Mouse (Mus musculus) yolk sac, embryonic 10.5 days (tissue): Measurements from ENCODE around the gene Cysrt1.

ENCODE experiments used
- DNase-seq: peaks from one replicate; pipeline ENCODE4 v3.0.0-alpha.2; 2017; ENCODE audit warnings: low spot score

Cysrt1 gene

DNA sequence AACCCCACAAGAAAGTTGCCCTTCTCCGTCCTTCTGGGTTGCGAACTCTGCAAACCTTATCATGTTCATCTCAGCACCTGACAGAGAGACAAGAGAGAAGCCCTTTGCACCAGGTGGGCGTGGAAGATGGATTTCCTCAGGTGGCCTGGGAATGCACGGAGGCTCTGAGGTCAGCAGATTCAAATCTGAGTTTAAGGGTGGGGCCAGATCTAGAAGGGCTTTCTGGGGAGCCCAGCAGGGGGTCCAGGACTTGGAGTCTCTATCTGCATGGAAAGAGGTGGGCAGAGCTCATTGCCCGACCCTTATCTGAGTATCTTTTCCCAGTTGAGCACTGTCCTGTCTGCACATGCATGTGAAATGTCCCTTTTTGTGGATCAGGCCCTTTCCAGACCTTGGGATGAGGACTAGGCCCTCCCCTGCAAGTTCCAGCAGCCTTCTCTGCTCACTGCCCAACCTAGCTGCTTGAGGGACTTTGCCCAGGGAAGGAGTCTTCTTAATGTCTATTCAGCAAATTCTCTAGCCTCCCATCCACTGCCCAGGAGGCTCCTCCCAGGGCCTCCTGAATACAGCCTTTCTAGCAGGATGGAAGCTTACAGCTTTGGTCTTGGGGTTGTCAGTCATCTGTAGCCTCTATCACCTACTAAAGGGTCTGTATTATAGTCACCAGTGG is 7.6 kb downstream of the Cysrt1 start:
- peak; percentile 92 for DNase-seq

- DNase-seq = no peak
Measured at GRCm38 (mm10) chr2:25234050-25234449, 8.2 kb downstream of the Cysrt1 start, which contains the start of gene Slc34a3. Slc34a3 (minus strand) TSS chr2:25234364.

DNA sequence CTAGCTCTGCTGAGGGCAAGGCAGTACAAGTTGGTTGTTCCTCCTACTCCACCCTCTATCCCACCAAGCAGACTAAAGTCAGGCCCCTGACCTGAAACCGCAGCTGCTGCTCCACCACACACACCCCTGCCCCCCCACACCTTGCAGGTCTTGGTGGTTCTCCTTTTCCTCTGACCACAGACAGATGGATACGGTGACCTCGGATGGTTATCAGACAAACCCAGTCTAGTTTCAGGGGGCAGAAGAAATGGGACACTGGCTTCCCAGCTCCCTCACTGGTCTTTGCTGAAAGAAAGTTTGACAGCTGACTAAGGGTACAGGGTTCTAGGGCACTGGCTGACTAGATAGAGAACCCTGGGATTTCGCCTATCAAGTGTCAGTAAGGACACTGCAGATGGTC is 8.8 kb downstream of the Cysrt1 start:
- no peak for DNase-seq

- DNase-seq = no peak
Measured at GRCm38 (mm10) chr2:25231038-25231437, 11.2 kb downstream of the Cysrt1 start.

DNA sequence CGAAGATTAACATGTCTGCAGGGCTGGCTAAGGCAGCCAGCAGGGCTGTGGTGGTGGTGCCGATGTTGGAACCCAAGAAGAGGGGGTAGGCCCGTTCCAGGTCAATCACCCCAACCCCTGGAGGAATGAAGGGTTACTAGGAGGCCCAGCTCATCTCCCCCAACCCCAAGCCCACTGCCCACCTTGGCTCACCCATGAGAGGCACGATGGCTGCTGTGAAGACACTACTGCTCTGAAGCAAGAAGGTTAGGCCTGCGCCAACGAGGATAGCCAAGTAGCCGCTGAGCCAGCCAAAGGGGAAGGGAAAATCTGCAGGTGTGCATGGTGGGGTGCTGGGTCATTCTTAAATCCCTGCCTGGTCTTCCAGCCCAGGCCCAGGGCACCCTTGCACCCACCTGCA is 11.7 kb downstream of the Cysrt1 start:
- DNase-seq = no peak

DNA sequence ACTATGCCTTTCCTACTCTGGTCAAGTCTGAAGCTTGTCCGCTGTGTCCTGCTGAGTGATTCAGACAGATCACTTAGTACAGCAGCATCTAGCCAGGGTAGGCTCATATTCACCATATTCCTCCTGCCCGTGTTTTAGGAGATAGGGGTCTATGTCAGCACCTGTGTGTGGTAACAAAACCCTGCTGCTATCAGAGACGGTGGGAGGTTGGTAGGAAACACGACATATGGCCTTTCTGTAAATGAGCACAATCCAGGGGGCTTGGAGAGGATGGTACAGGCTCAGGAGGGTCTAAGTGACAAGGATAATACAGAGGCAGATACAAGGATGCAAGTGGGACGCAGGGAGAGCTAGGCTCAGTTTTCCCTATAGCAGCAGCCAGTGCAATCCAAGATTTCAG is 12.7 kb downstream of the Cysrt1 start:
- no peak for DNase-seq

DNA sequence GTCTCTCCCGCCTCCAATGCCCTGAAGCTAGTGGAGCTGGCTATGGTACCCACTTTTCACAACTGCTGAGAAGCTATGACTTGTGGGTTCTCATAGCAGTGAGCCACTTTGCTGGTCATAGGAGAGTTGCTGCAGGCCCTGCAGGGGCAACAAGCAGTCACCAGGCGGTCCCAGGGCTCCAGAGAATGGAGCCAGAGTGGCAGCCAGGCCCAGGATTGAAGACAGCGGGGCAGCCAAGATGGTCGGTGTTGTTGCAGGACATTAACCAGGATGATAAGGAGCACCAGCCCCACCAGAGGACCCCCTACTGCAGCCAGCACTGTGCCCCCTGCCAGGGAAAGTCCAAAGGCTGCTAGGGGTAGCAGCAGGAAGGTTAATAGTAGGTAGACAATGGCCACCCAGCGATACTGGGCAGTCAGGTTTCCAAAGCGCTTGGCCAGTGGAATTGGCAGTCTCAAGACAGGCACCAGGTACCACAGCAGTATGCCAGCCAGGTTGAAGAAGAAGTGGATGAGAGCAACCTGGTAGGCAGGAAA is 13.2 kb downstream of the Cysrt1 start:
- DNase-seq = no peak

GRCm38 (mm10) chr2:25228431-25228889 is 13.8 kb downstream of the Cysrt1 start:
- DNase-seq = peak; percentile 88

DNA sequence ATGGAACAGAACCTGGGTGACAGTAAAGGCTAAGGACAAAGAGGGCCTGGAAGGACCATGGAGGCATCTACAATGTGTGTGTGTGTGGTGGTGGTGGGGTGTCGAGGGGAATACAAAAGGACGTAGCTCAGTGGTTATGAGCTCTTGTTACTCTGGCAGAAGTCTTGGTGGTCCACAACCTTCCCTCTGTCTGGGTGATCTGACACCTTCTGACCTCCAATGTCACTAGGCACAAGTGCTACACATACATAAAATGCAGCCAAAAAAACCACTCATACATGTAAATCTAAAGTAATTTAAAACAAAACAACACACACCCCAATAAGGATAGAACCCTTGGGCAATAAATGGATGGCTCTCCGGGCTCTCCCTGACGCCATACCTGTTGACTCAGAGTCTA is 14.8 kb downstream of the Cysrt1 start:
- no peak for DNase-seq

DNA sequence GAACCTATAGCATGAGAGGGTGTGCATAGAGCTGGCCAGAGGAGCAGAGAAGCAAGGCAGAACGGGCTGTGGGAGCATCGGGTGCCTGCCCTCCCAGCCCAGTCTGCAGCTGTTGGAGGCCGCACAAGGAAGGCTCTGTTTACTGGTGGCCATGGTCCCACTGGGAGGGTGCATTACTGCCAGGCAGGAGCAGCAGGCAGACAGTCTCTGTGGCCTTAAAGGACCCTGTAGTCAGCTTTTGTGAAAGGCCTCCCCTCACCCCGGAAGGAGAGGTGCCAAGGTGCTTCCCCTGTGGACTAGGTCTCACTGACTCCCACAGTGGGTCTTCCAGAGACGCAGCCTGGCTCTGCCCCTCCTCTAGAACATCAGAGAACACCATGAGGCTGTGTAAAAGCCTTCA is 15.4 kb downstream of the Cysrt1 start:
- no peak for DNase-seq

DNA sequence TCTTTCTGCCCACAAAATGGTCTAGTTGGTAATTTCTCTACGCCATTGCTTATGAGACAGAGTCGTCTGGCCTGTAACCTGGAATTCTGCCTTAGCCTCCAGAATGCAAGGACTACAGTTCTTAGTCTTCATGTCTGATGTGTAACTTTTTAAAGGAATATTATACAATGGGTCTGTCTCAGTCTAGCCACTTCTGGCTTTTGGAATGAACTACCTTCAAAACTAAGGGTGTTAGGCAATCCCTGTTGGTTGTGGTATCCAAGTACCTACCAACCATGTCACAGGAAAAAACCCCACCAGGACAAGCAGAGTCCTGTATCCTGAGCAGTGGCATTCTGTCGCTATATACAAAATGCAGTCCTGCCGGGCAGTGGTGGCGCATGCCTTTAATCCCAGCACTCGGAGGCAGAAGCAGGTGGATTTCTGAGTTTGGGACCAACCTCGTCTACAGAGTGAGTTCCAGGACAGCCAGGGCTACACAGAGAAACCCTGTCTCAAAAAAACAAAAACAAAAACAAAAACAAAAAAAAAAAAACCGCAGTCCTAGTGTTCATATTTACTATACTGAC is 16.4 kb downstream of the Cysrt1 start:
- DNase-seq = no peak

DNA sequence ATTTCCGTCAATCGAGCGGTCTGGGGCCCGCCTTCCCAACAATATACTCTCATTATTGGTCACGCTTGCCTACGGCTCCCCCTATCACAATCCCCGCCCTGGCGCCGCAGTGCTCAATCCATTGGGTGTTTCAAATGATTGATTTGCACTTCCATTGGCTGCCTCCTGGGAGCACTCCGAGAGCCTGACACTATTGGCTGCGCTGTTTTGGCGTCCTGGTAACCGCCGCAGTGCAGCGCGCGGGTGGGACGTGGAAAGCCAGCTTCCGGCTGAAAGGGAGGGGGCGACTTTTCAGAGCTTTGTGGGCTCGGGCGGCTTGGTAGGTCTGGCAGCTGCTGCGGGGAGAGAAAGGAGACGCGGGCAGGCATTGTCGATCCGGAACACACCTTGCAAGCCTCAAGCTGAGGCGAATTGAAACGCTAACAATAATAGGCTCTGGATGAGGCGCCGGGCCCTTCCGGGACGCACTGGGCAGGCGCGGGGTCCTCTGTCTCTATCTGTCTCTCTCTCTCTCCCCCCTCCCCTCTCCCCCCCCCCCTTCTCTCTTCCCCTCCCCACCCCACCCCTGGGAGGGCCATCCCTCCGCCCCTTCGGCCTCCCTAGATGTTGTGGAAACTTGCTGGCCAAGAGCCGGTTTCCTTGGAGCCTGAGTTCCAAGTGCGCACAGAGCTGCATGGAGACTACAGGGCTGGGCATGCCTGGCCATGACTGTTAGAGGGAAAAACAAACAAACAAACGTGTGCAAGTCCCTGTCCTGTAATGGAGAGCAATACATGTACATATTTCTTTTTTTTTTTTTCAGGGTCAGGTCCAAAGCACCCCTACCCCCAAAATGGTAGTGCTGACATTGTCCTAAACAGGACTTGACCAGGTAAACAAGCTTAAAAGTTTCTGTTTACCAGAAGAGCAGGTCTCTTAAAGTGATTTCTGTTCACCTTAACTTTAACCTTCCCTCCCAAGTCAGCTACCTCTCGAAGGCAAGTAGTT is 17.2 kb downstream of the Cysrt1 start:
- peak; percentile 99 for DNase-seq

DNA sequence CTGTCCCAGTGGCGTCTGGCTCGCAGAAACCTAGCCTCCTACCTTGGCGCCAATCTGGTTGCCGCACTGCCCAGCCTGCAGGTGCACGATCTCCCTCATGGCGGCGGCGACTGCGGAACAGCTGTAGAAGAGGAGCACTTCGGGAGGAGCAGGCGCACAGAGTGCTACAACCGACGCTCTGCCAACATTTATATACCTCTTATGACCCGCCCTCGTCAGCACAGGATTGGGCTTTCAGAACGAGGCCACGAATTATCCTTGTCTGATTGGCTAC is 17.8 kb downstream of the Cysrt1 start, which contains the start of gene Tubb4b:
Gene Tubb4b (minus strand): TSS at position 211 of the 274 bp plus-strand sequence.
- no peak for DNase-seq

DNA sequence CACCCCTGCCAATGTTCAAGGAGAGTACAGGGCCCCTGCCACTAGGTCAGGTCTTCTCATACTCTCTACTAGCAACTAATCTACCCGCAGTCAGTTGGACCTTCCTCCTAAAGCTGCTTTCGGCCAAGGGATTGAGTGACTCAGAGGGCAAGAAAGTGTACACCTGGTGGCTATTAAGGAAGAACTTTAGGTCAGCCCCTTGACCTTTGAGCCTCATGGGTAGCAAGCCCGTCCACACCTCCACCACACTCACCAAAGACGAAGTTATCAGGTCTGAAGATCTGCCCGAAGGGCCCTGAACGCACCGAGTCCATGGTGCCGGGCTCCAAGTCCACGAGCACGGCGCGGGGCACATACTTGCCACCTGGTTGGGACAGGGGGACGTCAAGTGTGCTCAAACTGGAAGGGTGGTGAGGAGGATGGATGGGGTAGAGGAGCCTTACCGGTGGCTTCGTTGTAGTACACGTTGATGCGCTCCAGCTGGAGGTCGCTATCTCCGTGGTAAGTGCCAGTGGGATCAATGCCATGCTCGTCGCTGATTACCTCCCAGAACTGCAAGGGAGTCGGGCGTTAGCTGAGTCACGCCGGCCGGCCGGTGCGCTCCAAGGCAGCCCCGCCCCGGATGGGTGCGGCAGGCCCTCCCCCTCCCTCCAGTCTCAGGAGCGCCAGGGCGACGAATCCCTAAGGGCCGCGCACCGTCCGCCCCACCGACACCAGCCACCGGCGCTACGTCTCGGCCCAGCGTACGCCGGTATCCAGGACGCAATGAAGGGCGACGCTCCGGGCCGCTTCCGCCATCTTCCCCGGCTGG is 18.4 kb downstream of the Cysrt1 start:
- DNase-seq = peak; percentile 82

- DNase-seq = no peak
Measured at GRCm38 (mm10) chr2:25221331-25221772, 20.9 kb downstream of the Cysrt1 start.

DNA sequence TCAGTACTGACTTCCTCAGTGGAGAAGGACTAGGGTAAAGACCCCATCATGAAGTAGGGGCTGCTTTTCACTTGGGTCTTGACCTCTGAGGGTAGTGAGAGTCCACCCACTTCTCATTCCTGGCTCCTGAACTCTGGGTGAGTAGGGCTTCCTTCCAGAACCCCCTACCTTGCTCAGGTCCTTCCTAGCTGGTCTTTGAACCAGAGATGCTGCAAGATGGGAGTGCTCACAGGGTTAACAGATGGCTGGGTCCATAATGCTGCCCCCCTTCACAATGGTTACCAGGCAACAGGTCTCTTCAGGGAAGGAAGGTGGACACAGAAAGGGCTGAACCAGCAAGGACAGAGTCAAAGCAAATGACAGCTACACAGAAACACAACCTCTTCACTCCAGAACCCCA is 23.8 kb downstream of the Cysrt1 start, which contains the start of gene Fam166a:
Gene Fam166a (plus strand): TSS at position 301 of the 400 bp plus-strand sequence.
- no peak for DNase-seq

- DNase-seq = no peak
Measured at GRCm38 (mm10) chr2:25217666-25218065, 24.6 kb downstream of the Cysrt1 start.

- DNase-seq = peak; percentile 58
Measured at GRCm38 (mm10) chr2:25214444-25214843, 27.8 kb downstream of the Cysrt1 start, which contains the start of gene Stpg3. Stpg3 (minus strand) TSS chr2:25214637.

DNA sequence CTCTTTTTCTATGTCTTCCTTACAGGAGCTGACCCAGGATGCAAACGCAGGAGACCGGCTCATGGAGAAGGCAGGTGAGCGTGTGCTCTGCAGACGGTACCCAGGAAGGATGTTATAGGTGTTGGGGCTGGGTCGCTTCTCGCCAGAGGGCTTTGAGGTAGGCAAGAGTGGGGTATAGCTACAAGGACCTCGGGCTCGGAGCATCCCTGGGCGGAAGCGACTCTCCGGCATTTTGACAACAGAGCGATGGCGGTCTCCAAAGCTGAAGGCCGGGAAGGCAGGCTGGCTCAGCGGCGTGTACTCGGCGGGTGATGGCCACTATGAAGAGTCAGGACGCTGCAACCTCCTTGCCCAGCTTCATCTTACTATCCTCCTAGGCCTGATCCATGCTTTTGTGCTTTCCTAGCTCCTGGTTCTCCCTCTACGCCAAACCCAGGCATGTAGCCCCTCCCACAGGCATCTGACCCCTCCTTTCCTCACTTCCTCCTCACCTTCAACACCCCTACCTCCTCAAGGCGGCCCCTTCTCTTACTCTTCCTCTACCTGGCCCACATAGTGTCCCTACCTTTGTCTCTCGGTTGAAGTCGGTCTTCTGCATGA is 28.9 kb downstream of the Cysrt1 start:
- no peak for DNase-seq

- DNase-seq = peak; percentile 96
Measured at GRCm38 (mm10) chr2:25211121-25211670, 31.1 kb downstream of the Cysrt1 start, which contains the start of gene Nelfb. Nelfb (minus strand) TSS chr2:25211489.

DNA sequence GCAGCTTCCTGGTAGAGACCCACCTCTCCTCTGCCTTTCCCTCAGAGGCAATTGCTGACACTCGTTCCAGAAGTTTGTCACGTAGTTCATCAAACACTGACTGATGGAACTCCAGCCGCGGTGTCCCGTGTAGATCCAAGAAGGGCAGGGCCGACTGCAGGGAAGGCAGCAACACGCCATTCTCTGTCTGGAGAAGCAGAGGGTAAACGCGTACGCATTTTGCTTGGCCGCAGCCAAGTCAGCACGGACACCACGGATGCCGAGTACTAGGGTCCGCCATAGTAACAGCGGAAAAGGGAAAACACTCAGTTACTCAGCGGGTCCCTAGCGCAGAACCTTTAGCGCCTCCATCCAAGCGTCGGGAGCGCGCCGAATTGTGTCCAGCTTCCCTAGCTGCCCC is 31.6 kb downstream of the Cysrt1 start:
- peak; percentile 27 for DNase-seq
